Mouse (Mus musculus): ENCODE results near the gene Morn1.

GRCm38 (mm10) chr4:155152476-155152875, 66.1 kb downstream of the Morn1 start:
- TF ChIP-seq CTCF (IDR thresholded peaks at IDR 0.05; ENCODE audit: control insufficient read depth, insufficient read depth, insufficient replicate concordance, low read depth, low read length): no peak
- TF ChIP-seq POLR2A (IDR thresholded peaks at IDR 0.05; ENCODE audit: control insufficient read depth, low read depth, low read length): no peak
